Mouse (Mus musculus) liver, embryonic 14.5 days (tissue): Measurements from ENCODE around the gene Cobl.

Experiments
- CTCF ChIP-seq: IDR thresholded peaks from 2 replicates; pipeline ENCODE4 v1.5.1; 2016; ENCODE audit warnings: antibody characterized with exemption, low read depth, control low read depth
- EP300 ChIP-seq: IDR thresholded peaks from 2 replicates; pipeline ENCODE4 v1.6.1; 2016; ENCODE audit warnings: antibody characterized with exemption, low read depth

- TF ChIP-seq CTCF: no peak
- TF ChIP-seq EP300: no peak
These were observed 266.7 kb downstream of the Cobl start for GRCm38 (mm10) chr11:12198017-12198416.
